Mouse (Mus musculus) brain, embryonic 14.5 days (tissue): Measurements from ENCODE around the gene Lgals4.

Experiments used
- CTCF ChIP-seq: fragments of 200-500 bp; IDR thresholded peaks from 2 replicates; pipeline ENCODE4 v1.5.1; 2012; ENCODE audit warnings: inconsistent platforms, mild to moderate bottlenecking, moderate library complexity, borderline replicate concordance; ENCODE audit not compliant: insufficient read depth, insufficient read length; ENCODE audit errors: extremely low read depth
- POLR2A ChIP-seq: fragments of 200-500 bp; IDR thresholded peaks from 2 replicates; pipeline ENCODE4 v1.6.1; 2012; ENCODE audit warnings: mild to moderate bottlenecking, inconsistent platforms, borderline replicate concordance; ENCODE audit not compliant: poor library complexity, insufficient read depth, insufficient read length, severe bottlenecking; ENCODE audit errors: extremely low read depth

GRCm38 (mm10) chr7:28850642-28851041 is 17.0 kb downstream of the Lgals4 start:
- TF ChIP-seq CTCF (no peak), POLR2A (no peak)
